Mouse (Mus musculus) heart, adult 2 months (tissue): ENCODE data around the gene Pms1.

Source experiments
- EP300 ChIP-seq: fragments of 200-500 bp; IDR thresholded peaks from 2 replicates; pipeline ENCODE4 v1.6.1; 2011; ENCODE audit warnings: low read depth, low read length, control low read depth; ENCODE audit not compliant: insufficient read depth
- POLR2A ChIP-seq: fragments of 200-500 bp; IDR thresholded peaks from 2 replicates; pipeline ENCODE4 v1.6.1; 2011; ENCODE audit warnings: mild to moderate bottlenecking, low read depth, low read length, control low read depth; ENCODE audit not compliant: insufficient read depth

GRCm38 (mm10) chr1:53194536-53194935, 102.3 kb downstream of the Pms1 start:
- TF ChIP-seq POLR2A (no peak), EP300 (no peak)
